Mouse (Mus musculus): ENCODE results near the gene Car15.

Gene Car15

DNA sequence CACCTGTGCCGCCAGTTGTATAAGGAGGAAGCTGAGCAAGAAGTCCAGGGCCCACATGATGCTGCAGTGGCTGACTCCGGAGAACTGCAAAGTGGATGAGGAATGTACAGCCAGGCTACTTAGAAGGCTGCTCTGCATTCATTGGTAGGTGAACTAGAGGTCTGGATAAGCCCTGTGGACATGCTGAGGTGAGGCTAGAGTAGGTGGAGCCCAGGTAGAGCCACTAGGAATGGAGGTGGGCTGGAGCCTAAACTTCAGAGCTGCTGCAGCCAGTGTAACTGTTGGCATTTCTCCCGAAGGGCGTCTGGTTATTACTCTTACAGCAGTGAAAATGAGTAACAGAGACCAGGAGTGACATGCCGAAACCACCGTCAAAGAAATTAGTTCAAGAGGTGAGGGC, at the start of gene Car15:
Car15 (minus strand) TSS at position 314 of the 400 bp plus-strand sequence.
- no peak for DNase-seq (ENCODE audit: low read depth, low spot score)

DNA sequence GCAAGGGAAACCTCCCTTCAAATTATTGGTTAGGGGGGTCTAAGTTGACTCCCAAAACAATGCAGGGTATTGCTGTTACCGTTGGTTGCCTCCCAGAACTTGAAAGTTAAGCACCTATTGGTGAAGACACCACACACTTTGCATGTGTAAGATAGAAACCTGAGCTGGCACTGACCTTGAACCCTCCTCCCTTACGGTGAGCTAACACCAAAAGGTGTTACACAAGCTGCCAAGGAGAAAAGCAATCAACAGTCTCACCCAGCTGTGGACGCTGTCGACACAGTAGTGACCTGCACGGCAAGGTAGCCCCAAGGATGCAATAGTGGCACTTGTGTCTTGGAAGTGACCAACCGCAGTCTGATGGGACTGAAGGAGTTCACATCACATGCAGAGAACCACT, 46.0 kb upstream of the Car15 start:
- no peak for DNase-seq (ENCODE audit: low read depth, low spot score)

DNA sequence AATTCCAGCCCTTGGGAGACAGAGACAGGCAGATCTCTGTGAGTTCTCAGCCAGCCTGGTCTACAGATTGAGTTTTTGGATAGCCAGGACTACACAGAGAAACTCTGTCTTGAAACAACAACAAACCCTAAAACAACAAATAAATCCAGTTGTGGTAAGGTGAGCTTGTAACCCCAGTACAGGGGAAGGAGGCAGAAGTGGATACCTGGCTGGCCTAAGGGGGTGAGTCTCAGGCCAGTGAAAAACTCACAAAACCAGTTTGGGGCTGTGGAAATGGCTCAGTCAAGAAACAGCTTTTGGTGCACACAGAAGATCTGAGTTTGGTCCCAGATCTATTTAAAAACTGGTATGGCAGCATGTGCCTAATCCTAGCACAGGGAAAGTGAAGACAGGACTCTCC, 44.0 kb upstream of the Car15 start:
- DNase-seq (ENCODE audit: low read depth, low spot score) = no peak

- no peak for DNase-seq (ENCODE audit: low read depth, low spot score)
These were observed 41.4 kb upstream of the Car15 start for GRCm38 (mm10) chr16:17879571-17879970.

DNA sequence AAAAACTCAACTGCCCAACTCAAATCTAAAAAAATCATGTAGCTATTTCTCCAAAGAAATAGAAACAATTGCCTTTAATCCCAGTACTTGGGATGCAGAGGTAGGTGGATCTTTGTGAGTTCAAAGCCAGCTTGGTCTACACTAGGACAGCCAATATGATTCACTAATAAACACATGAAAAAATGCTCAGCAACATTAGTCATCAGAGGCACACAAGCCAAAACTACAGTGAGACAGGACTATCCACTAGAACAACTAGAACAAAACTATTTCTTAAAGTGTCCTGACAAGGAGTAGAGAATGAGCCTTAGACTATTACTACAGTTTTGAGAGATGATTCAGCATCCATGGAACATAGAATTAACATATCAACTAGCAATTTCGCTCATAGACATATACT, 37.9 kb upstream of the Car15 start:
- DNase-seq (ENCODE audit: low read depth, low spot score) = no peak

GRCm38 (mm10) chr16:17875174-17875573, 37.0 kb upstream of the Car15 start:
- DNase-seq (ENCODE audit: low read depth, low spot score) = peak; percentile 44

- no peak for DNase-seq (ENCODE audit: low read depth, low spot score)
These were observed 34.8 kb upstream of the Car15 start for GRCm38 (mm10) chr16:17872995-17873394.

GRCm38 (mm10) chr16:17871248-17871647, 33.1 kb upstream of the Car15 start:
- no peak for DNase-seq (ENCODE audit: low read depth, low spot score)

- DNase-seq (ENCODE audit: low read depth, low spot score) = no peak
These were observed 27.6 kb upstream of the Car15 start for GRCm38 (mm10) chr16:17865770-17866169.

DNA sequence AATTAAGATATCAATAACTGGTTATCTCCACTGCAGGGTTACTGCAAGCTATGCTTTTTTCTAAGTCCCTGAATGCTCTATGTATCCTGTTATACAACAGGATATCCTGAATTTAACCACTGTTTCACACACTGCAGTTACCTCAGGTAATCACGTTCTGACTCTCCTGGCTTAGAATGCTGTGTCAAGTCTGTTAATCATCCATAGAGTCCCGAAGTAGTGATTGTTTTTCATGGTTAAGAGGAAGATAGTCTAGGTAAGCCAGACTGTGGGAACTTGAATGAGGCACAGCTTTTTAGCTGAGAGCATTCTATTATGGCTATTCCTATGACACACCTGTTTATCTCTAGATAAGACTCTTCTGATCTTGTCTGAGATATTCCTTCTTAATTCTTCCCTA, 27.1 kb upstream of the Car15 start:
- no peak for DNase-seq (ENCODE audit: low read depth, low spot score)

GRCm38 (mm10) chr16:17858592-17858991, 20.4 kb upstream of the Car15 start:
- no peak for DNase-seq (ENCODE audit: low read depth, low spot score)

GRCm38 (mm10) chr16:17857157-17857556, 19.0 kb upstream of the Car15 start:
- DNase-seq (ENCODE audit: low read depth, low spot score) = no peak

DNA sequence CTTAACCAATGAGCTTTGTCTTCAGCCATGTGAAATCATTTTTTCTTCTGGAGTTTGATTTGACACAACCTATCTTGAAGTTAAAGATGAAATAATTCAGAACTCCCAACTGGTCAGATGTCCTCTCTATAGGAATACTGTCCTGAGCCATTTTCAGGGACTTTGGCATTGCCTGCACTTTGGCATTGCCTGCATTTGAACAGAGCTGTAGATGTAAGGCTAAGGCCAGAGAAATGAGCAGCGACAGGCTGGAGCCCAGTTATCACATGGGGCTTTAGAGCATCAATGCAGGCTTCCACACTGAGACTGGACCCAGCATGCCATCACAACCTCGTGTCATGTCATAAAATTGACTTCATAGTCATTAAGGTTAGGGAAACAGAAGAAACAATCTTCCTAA, 15.1 kb upstream of the Car15 start:
- DNase-seq (ENCODE audit: low read depth, low spot score) = no peak

DNA sequence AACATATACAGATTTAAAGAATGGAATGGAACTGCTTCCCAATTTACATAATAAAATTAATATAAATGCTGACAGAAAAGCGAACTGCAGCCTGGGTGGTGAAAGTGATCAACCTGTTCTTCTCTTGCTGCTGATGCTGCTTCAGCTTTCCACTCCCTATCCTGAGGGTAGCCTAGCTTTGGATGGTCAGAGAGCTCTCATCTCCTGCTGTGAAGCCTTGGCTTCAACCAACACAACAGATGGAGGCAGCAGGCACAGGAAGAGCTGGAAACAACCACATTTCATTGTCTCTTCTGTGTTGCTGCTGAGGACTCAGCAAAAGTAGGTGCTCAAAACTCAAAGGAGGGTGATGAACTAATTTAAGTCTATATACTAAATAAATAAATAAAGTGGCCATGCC, 13.7 kb upstream of the Car15 start:
- no peak for DNase-seq (ENCODE audit: low read depth, low spot score)

GRCm38 (mm10) chr16:17851331-17851730, 13.2 kb upstream of the Car15 start:
- DNase-seq (ENCODE audit: low read depth, low spot score) = no peak

GRCm38 (mm10) chr16:17849486-17849885, 11.3 kb upstream of the Car15 start:
- no peak for DNase-seq (ENCODE audit: low read depth, low spot score)

GRCm38 (mm10) chr16:17848928-17849327, 10.8 kb upstream of the Car15 start:
- no peak for DNase-seq (ENCODE audit: low read depth, low spot score)

- DNase-seq (ENCODE audit: low read depth, low spot score) = no peak
These were observed 10.3 kb upstream of the Car15 start for GRCm38 (mm10) chr16:17848431-17848830.

- DNase-seq (ENCODE audit: low read depth, low spot score) = no peak
These were observed 5.7 kb upstream of the Car15 start for GRCm38 (mm10) chr16:17843701-17844365.

DNA sequence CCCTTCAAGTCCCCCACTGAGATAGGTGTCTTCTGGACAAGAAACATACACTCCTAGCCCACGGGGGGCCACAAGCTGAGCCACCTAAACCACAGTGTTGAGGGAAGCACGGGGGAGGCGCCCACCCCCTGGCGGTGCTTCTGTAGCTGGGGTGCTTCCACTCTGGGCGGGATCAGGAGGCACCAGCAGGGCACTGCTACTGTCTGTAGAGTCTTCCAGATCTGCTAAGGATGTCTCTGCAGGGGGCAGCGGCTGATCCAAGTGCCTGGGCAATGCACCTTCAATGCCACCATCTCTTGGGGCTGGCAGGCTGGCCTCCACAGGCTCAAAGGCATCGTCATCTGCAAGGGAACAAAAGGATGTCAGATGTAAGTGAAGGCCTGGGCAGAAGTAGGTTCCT, 4.3 kb upstream of the Car15 start:
- no peak for DNase-seq (ENCODE audit: low read depth, low spot score)

DNA sequence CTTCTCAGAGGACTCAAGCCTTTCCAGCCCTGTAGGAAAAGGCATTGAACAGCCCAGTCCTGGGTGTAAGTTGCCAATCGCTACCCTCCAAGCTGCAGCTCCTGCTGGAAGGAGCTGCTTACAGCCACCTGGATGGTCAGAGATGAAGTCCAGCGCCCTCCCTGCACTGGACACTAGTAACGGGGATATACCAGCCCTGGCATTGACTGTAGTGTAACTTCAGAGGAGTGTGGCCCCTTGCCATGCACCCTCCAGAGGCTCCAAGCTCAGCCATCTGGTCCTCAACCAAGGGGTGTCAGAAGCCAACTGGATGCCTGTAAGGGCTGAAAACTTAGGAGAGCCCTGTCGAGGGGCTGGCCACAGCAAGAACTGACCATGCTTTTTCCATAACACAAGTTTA, 1.8 kb upstream of the Car15 start:
- DNase-seq (ENCODE audit: low read depth, low spot score) = peak; percentile 45

DNA sequence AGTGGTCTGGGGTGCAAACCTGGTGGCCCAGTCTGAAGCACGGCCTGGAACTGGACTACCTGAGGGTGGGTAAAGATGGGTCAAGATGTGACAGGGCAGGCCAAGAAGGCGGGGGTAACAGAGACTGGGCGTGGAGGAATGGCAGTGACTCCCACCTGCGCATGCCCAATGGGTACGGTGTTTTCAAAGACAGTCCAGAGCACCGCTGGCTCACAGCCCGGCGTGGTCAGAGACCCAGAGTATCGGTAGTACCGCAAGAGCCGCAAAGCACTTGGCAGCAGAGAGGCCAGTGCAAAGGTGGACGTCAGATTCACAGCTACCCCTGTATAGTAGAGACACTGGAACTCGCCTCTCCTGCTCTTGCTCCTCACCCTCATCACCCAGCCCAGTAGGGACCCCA, 2.7 kb downstream of the Car15 start:
- no peak for DNase-seq (ENCODE audit: low read depth, low spot score)

GRCm38 (mm10) chr16:17834543-17834942, 3.6 kb downstream of the Car15 start:
- no peak for DNase-seq (ENCODE audit: low read depth, low spot score)

Measured in skeletal muscle tissue, adult 2 months (tissue).